Mouse (Mus musculus) gastrocnemius, postnatal 36 days (tissue): ENCODE measurements around the gene Tbl1xr1. TPM values are rescaled to one million over a fixed set of nuclear protein-coding genes. Genes with fewer than 3 reads are reported as not detected.
A peak's percentile ranks its signal among the peaks of the same experiment; 100 is the strongest.

Experiments used
- DNase-seq, 2 experiments: peaks; one replicate each; pipeline ENCODE4 v3.0.0; 2022
- intact Hi-C: fragments of 180-260 bp; cut with DNase I; formaldehyde crosslinking; loops from one replicate; pipeline ENCODE4 v1.15.1; 2025
- total RNA-seq, 2 experiments: library from RNA; stranded (reverse); gene quantifications; 2 replicates each; pipeline ENCODE4 v1.2.3; 2021

Tbl1xr1 gene
- total RNA-seq, 2 experiments from 2014 or later, result 48.8 to 50.6 TPM

- DNase-seq, result no peak
- intact Hi-C loops, result no loop called here
Measured at GRCm38 (mm10) chr3:22084222-22084996, 8.0 kb downstream of the Tbl1xr1 start.

GRCm38 (mm10) chr3:22089825-22090224 is 13.4 kb downstream of the Tbl1xr1 start:
- intact Hi-C loops, result no loop called here
- no peak for DNase-seq

GRCm38 (mm10) chr3:22090431-22091265 is 14.2 kb downstream of the Tbl1xr1 start:
- intact Hi-C loops, result no loop called here
- no peak for DNase-seq

GRCm38 (mm10) chr3:22091266-22091550 is 14.8 kb downstream of the Tbl1xr1 start:
- intact Hi-C loops, result no loop called here

GRCm38 (mm10) chr3:22091681-22092080 is 15.2 kb downstream of the Tbl1xr1 start:
- no peak for DNase-seq
- intact Hi-C loops, result no loop called here

More at GRCm38 (mm10) chr3:22091266-22091550, 14.8 kb downstream of the Tbl1xr1 start:
- no peak for DNase-seq

GRCm38 (mm10) chr3:22092784-22093183 is 16.3 kb downstream of the Tbl1xr1 start:
- no peak for DNase-seq
- intact Hi-C loops, result no loop called here

GRCm38 (mm10) chr3:22103986-22104515 is 27.6 kb downstream of the Tbl1xr1 start:
- intact Hi-C loops, result no loop called here
- DNase-seq, result no peak

GRCm38 (mm10) chr3:22105471-22105870 is 29.0 kb downstream of the Tbl1xr1 start:
- no peak for DNase-seq

GRCm38 (mm10) chr3:22108013-22108412 is 31.6 kb downstream of the Tbl1xr1 start:
- no peak for DNase-seq

More at GRCm38 (mm10) chr3:22105471-22105870, 29.0 kb downstream of the Tbl1xr1 start:
- intact Hi-C loops, result no loop called here

GRCm38 (mm10) chr3:22109651-22110050 is 33.2 kb downstream of the Tbl1xr1 start:
- no peak for DNase-seq
- intact Hi-C loops, result no loop called here

More at GRCm38 (mm10) chr3:22108013-22108412, 31.6 kb downstream of the Tbl1xr1 start:
- intact Hi-C loops, result no loop called here

GRCm38 (mm10) chr3:22113773-22114172 is 37.3 kb downstream of the Tbl1xr1 start:
- intact Hi-C loops, result no loop called here
- DNase-seq, result no peak

- intact Hi-C loops, result no loop called here
- DNase-seq, result peak in 1 of 2 experiments; percentile 20
Measured at GRCm38 (mm10) chr3:22115221-22115620, 38.8 kb downstream of the Tbl1xr1 start.

GRCm38 (mm10) chr3:22115678-22116077 is 39.2 kb downstream of the Tbl1xr1 start:
- DNase-seq, result no peak
- intact Hi-C loops, result no loop called here

- no peak for DNase-seq
- intact Hi-C loops, result no loop called here
Measured at GRCm38 (mm10) chr3:22116188-22116587, 39.7 kb downstream of the Tbl1xr1 start.

GRCm38 (mm10) chr3:22121741-22122140 is 45.3 kb downstream of the Tbl1xr1 start:
- intact Hi-C loops, result no loop called here
- no peak for DNase-seq

- DNase-seq, result no peak
- intact Hi-C loops, result no loop called here
Measured at GRCm38 (mm10) chr3:22123145-22123544, 46.7 kb downstream of the Tbl1xr1 start.

- no peak for DNase-seq
- intact Hi-C loops, result no loop called here
Measured at GRCm38 (mm10) chr3:22126251-22126826, 49.9 kb downstream of the Tbl1xr1 start.

- intact Hi-C loops, result no loop called here
- no peak for DNase-seq
Measured at GRCm38 (mm10) chr3:22131277-22131676, 54.8 kb downstream of the Tbl1xr1 start.

GRCm38 (mm10) chr3:22133626-22134025 is 57.2 kb downstream of the Tbl1xr1 start:
- intact Hi-C loops, result no loop called here
- no peak for DNase-seq

- intact Hi-C loops, result no loop called here
- no peak for DNase-seq
Measured at GRCm38 (mm10) chr3:22137793-22138579, 61.5 kb downstream of the Tbl1xr1 start.
